Mouse (Mus musculus) left cerebral cortex, adult 9 months (tissue): Measurements from ENCODE around the gene Nxnl1.

Source experiments
- DNase-seq, 2 experiments: peaks; one replicate each; pipeline ENCODE4 v3.0.0; 2022; ENCODE audit warnings: low spot score in 2 of 2

Nxnl1 gene

DNA sequence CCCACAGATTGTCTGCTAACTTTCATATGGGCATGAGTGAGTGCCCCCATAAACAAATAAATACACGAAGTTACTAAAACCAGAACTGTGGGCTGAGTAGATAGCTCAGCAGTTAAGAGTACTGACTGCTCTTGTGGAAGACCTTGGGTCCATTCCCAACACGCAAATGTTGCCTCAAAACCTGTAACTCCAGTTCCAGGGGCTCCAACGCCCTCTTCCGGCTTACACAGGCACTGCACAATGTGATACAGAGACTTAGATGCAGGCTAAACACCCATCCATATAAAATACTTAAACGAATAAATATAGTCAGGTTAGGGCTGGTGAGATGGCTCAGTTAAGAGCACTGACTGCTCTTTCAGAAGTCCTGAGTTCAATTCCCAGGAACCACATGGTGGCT lies 51.4 kb downstream of the Nxnl1 start:
- no peak for DNase-seq

DNA sequence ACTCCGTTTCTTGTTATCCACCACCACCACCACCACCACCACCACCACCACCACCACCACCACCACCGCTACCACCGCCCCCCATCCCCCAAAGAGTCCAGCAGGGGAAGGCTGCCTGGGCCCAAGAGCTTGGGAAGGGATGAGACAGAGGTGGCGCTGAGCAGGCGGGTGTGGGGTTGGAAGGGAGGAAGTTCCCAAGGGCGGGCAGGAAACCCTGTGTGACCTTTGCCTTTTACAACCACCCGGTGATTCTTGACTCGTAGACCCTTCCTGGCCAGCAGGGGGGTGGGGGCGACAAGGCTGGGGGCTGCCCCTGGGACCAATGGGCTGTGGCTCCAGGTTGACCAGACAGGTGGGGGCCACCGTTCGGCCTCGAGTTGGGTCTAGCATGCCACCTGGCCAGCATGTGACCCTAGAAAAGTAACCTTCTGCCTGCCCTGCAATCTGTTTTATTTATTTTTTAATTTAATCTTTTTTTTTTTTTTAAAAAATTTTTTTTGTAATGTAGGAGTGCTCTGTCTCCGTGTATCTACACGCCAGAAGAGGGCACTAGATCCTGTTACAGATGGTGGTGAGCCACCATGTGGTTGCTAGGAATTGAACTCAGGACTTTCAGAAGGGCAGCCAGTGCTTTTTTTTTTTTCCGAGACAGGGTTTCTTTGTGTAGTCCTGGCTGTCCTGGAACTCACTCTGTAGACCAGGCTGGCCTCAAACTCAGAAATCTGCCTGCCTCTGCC lies 53.2 kb downstream of the Nxnl1 start:
- no peak for DNase-seq

DNA sequence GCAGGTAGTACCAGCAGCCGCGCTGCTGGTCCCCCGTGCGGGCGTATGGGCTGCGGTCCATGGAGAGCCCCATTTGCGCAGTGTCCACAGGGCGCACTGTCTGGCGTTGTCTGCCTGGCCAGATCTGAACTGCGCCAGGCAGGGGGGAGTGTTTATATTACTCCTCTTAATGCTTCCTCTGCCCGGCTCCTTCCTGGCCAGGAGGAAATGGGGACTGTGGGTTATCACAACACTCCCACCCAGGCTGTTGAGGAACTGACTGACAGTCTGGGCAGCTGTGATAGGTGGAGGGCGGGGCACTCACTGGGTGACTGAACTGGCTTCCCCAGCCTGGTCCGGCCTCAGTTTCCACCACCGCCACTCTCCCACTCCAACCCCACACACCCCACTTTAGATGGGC lies 54.8 kb downstream of the Nxnl1 start, which contains the start of gene Plvap:
TSS of gene Plvap (minus strand) at position 109 of the 400 bp plus-strand sequence.
- no peak for DNase-seq
